Mouse (Mus musculus) forebrain, embryonic 13.5 days (tissue): ENCODE measurements around the gene Casp8. TPM values are rescaled to one million over a fixed set of nuclear protein-coding genes. Genes with fewer than 3 reads are reported as not detected.
"Not testable (repeated sequence)": the region's sequence is repeated elsewhere in the genome, so short reads cannot be mapped to it uniquely, and the experiment has no call there.

ENCODE experiments used
- ATAC-seq: fragments of 200-750 bp; cut with Nextera tagmentation; 2 replicates; pipeline ENCODE4 v1.8.0; 2017
- H3K27ac ChIP-seq: fragments of 300-500 bp; sonication (generic); 2 replicates; pipeline ENCODE4 v1.5.1; 2015; ENCODE audit warnings: inconsistent platforms, mild to moderate bottlenecking, moderate library complexity
- H3K27me3 ChIP-seq: fragments of 300-500 bp; sonication (generic); 2 replicates; pipeline ENCODE4 v1.6.1; 2015; ENCODE audit warnings: mild to moderate bottlenecking, inconsistent platforms
- H3K36me3 ChIP-seq: fragments of 300-500 bp; sonication (generic); 2 replicates; pipeline ENCODE4 v1.6.1; 2015; ENCODE audit warnings: mild to moderate bottlenecking, inconsistent platforms; ENCODE audit not compliant: poor library complexity, severe bottlenecking
- H3K4me1 ChIP-seq: fragments of 300-500 bp; sonication (generic); 2 replicates; pipeline ENCODE4 v1.6.1; 2015; ENCODE audit warnings: inconsistent platforms
- H3K4me2 ChIP-seq: fragments of 300-500 bp; sonication (generic); 2 replicates; pipeline ENCODE4 v1.6.1; 2015; ENCODE audit warnings: inconsistent platforms, mild to moderate bottlenecking, moderate library complexity
- H3K4me3 ChIP-seq: fragments of 300-500 bp; sonication (generic); 2 replicates; pipeline ENCODE4 v1.5.1; 2015; ENCODE audit warnings: mild to moderate bottlenecking, inconsistent platforms
- H3K9ac ChIP-seq: fragments of 300-500 bp; sonication (generic); 2 replicates; pipeline ENCODE4 v1.6.1; 2015; ENCODE audit warnings: mild to moderate bottlenecking, inconsistent platforms
- H3K9me3 ChIP-seq: fragments of 300-500 bp; sonication (generic); replicated peaks from 2 replicates; pipeline ENCODE4 v1.6.1; 2016; ENCODE audit warnings: inconsistent platforms
- WGBS: fragments of 180-500 bp; shearing (Covaris S2); methylation state at CpG from one replicate; pipeline ENCODE4 v1.1.7; 2015; 5-methylcytosine and 5-hydroxymethylcytosine counted together
- polyA plus RNA-seq: library from polyadenylated mRNA; unstranded; fragments of >200 nt; fragmentation: Nextera tagmentation; extraction: Ambion mirVana; gene quantifications from 2 replicates; pipeline ENCODE4 v1.2.1, GENCODE M21; 2015

The Casp8 gene
- polyA plus RNA-seq, 1 experiment from 2014 or later: 7.2 TPM

DNA sequence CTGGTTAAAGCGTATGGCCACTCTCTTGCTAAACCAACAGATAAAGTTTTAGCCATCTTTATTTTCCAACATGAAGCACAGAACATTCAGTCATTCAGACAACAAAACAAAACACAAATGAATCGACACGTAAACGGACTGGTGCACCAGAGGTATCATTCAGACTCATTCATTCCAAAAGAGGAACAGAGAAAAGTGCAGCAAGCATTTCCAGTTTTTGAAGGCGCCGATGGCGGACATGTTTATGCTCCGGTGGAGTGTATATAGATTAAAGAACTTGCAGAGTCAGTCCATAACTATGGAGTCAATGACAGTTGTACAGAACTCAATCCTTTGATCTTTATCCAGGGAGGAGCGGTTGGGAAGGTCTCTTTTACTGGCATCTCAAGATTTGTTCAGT is 88.1 kb downstream of the Casp8 start:
- not testable (repeated sequence) for H3K4me2 ChIP-seq, H3K36me3 ChIP-seq, H3K27me3 ChIP-seq, ATAC-seq, H3K9ac ChIP-seq, H3K27ac ChIP-seq, H3K4me3 ChIP-seq, H3K4me1 ChIP-seq, H3K9me3 ChIP-seq
- WGBS: 89% methylated on average over 9 of the region's 9 CpGs

DNA sequence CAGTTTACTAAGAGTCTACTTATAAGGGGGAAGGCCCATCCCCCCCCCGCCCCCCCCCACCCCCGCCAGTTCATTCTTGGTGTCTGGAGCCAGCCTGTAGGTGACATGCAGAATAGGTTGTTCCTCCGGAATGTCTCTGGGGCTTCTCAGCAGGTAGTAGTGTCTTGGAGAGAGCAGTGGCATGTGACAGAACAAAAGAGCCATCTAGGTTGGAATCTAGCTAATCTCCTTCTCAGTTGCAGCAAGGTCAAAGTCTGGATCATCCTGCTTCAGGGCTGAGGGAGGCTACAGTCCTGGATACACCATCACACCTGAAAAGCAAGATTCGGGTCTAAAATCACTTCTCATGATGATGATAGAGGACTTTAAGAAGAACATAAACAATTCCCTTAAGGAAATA is 90.5 kb downstream of the Casp8 start:
- no peak overlapping the region for H3K4me3 ChIP-seq
- 78% methylated on average over 4 of the region's 4 CpGs for WGBS
- no peaks in the 10 kb centered on the region for H3K36me3 ChIP-seq
- H3K4me2 ChIP-seq: no peak overlapping the region
- no peaks in the 10 kb centered on the region for H3K4me1 ChIP-seq
- no peak for ATAC-seq
- no peaks in the 10 kb centered on the region for H3K9me3 ChIP-seq
- H3K27me3 ChIP-seq: no peaks in the 10 kb centered on the region
- H3K9ac ChIP-seq: no peak overlapping the region
- H3K27ac ChIP-seq: no peak overlapping the region

DNA sequence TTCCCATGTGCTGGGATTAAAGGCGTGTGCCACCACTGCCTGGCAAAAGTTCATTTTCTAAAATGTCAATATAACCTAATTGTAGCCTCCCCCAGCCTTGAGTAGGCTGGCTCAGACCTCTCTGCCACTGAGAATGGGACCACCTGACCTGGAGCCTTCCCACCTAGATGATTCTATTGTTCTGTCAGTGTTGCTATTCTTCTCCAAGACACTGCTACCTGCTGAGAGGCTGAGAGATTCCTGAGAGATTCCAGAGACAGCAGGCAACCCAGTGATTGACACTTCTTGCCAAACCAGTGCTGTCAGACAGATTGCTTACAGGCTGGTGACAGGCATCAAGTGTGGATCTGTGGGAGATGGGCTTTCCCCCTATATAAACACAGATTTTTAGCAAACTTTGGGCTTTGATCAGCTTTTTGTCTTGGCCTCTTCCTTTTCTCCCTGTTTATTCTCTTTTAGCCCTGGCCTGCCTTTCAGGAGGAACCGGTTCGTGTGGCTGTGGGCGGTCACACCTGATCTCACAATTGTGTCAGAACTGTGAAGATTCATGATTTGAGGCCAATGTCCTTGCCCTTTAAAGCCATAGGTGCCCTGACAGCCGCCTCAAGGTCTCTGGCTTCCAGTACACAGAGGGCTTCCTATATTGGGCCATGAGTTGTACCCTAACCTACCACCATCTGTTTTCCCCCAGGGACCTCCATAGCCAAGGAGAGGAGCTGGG is 94.8 kb downstream of the Casp8 start:
- Histone ChIP-seq H3K9ac (no peak overlapping the region), H3K36me3 (no peaks in the 10 kb centered on the region), H3K9me3 (no peaks in the 10 kb centered on the region), H3K4me1 (no peaks in the 10 kb centered on the region), H3K27ac (no peak overlapping the region), H3K4me2 (no peak overlapping the region), H3K4me3 (no peak overlapping the region), H3K27me3 (no peaks in the 10 kb centered on the region)
- WGBS: 86% methylated on average over 5 of the region's 5 CpGs
- no peak for ATAC-seq

DNA sequence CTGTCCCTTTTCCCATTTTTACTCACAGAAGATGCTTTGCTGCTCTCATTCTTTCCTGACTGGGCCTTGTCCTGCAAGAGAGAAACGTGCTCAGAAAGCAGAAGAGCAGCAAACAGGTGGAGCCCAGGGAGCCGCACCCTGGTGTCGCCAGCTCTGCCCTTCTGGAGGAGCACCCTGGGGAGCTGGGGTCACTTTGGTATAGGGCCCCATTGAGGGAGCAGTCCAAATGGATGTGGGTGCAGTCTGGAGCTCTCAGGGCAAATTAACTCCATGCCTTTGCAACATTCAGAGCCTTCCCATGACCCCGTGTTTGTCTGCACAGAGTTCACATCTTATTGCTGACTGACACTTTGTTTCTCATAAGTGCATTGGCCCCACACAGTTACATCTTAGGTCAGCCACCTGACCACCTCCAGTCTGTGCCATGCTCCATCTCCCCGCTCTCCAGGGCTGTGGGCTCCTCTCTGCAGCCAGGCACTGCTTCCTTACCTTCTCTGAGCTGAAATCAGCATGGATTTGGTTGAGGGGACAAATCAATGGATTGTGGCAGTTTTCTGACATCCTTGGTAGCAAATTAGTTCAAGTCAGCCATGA is 95.6 kb downstream of the Casp8 start:
- not testable (repeated sequence) for H3K4me3 ChIP-seq, H3K36me3 ChIP-seq, H3K4me1 ChIP-seq, H3K9me3 ChIP-seq, H3K9ac ChIP-seq, ATAC-seq, H3K4me2 ChIP-seq, H3K27me3 ChIP-seq, H3K27ac ChIP-seq
- WGBS: 70% methylated on average over 4 of the region's 5 CpGs

DNA sequence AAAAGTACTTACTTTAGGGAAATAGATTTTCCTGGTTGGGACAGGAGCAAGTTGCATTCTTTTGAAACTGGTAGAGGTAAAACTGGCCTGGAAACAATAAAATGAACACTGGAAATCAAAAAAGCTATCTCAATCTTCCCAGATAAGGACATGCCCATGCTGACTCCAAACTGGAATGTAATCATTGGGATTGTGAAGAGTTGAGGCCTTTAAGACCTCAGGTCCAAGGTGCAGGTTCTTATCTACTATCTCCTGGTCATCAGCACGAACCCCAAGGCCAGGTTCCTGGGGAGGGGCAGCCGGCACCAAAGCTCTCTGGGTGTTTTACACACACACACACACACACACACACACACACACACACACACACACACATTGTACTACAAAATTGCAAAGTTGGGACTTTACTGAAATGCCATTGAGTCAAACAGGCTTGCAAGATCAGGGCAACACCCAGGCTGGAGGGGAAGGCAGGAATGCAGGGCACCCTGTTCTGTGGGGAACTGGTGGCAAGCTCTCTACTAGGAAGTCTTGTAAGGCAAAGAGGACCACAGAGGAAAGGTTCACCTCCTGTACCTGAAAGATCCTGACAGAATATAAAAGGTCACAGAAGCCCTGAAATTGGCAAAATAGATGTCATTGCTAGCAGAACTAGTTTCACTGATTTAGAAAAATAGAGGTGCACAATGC is 96.5 kb downstream of the Casp8 start:
- H3K4me2 ChIP-seq, H3K36me3 ChIP-seq, H3K9me3 ChIP-seq, H3K4me3 ChIP-seq, H3K9ac ChIP-seq, ATAC-seq, H3K27me3 ChIP-seq, H3K27ac ChIP-seq, H3K4me1 ChIP-seq: not testable (repeated sequence)
- 96% methylated on average over 2 of the region's 2 CpGs for WGBS

DNA sequence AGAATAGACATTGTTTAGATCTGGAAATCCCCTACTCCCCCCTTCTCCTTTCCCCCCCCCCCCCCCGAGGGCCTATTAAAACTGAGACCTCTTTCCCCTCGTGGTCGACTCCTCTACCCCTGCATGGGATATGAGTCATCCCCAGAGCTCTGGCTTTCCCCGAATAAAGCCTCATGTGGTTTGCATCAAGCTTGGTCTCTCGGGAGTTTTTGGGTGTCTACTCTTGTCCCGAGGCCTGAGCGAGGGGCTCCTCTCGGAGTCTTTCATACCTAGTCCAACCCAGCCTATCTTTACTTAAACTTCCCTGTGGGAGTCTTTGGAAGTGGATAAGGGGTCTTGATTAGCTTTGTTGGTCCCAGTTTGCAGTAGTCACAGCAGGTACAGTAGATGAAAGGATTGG is 97.2 kb downstream of the Casp8 start:
- not testable (repeated sequence) for H3K27ac ChIP-seq, H3K27me3 ChIP-seq, H3K4me1 ChIP-seq, H3K9ac ChIP-seq, H3K9me3 ChIP-seq, H3K4me2 ChIP-seq, H3K36me3 ChIP-seq, ATAC-seq, H3K4me3 ChIP-seq
- WGBS: 85% methylated on average over 7 of the region's 8 CpGs

Other genes with a start within 250 kb of the Casp8 start
- 10.8 TPM in 2 replicates for gene Fam126b, start 209.1 kb upstream of the Casp8 start, polyA plus RNA-seq
- gene Ndufb3, start 209.0 kb upstream of the Casp8 start, polyA plus RNA-seq: 187 and 206 TPM in 2 replicates
- not detected in 2 replicates for gene Als2cr12, start 99.4 kb upstream of the Casp8 start, polyA plus RNA-seq
- gene Cflar, start 83.9 kb upstream of the Casp8 start, polyA plus RNA-seq: 17.1 and 22.8 TPM in 2 replicates
- 15.6 and 17.1 TPM in 2 replicates for gene Trak2, start 178.1 kb downstream of the Casp8 start, polyA plus RNA-seq
- 62.7 and 63.0 TPM in 2 replicates for gene Stradb, start 178.1 kb downstream of the Casp8 start, polyA plus RNA-seq